Mouse (Mus musculus) kidney, adult 2 months (tissue): ENCODE data around the gene Top3b.

ENCODE experiments used
- CTCF ChIP-seq: fragments of 200-500 bp; conservative IDR thresholded peaks from 2 replicates; pipeline ENCODE4 v1.5.1; 2011; ENCODE audit warnings: low read depth, mild to moderate bottlenecking, control low read depth, low read length, moderate library complexity, mixed read lengths; ENCODE audit not compliant: insufficient read depth, insufficient read length
- POLR2A ChIP-seq: fragments of 200-500 bp; IDR thresholded peaks from one replicate; pipeline ENCODE4 v1.6.1; 2011; ENCODE audit warnings: low read depth, low read length, control low read depth

GRCm38 (mm10) chr16:16856731-16857476, 13.6 kb upstream of the Top3b start:
- TF ChIP-seq CTCF: no peak
- TF ChIP-seq POLR2A: no peak
